Mouse (Mus musculus) heart, embryonic 14.5 days (tissue): ENCODE results near the gene Rpl4. TPM values are rescaled to one million over a fixed set of nuclear protein-coding genes. Genes with fewer than 3 reads are reported as not detected.
"Not testable (repeated sequence)": the region's sequence is repeated elsewhere in the genome, so short reads cannot be mapped to it uniquely, and the experiment has no call there.

Experiments used
- ATAC-seq: fragments of 200-750 bp; cut with Nextera tagmentation; 2 replicates; pipeline ENCODE4 v1.8.0; 2017; ENCODE audit warnings: low read depth, moderate TSS enrichment; ENCODE audit not compliant: insufficient number of reproducible peaks, insufficient read depth, low FRiP score
- H3K27ac ChIP-seq, 2 experiments: fragments of 200-500 bp in 1 of 2; fragments of 300-500 bp in 1 of 2; sonication (generic) in 1 of 2; replicated peaks in 1 of 2; 2 replicates each; pipeline ENCODE4 v1.5.1; 2012 to 2014; ENCODE audit warnings: low read depth in 2 of 2, low read length in 2 of 2, control low read depth in 1 of 2, mild to moderate bottlenecking in 1 of 2, mixed read lengths in 1 of 2; ENCODE audit not compliant: control insufficient read depth in 1 of 2, insufficient read depth in 1 of 2
- H3K27me3 ChIP-seq: fragments of 300-500 bp; sonication (generic); 2 replicates; pipeline ENCODE4 v1.6.1; 2014; ENCODE audit warnings: mild to moderate bottlenecking, low read length, control low read depth; ENCODE audit not compliant: control insufficient read depth, insufficient read depth
- H3K36me3 ChIP-seq: fragments of 300-500 bp; sonication (generic); 2 replicates; pipeline ENCODE4 v1.6.1; 2014; ENCODE audit warnings: mild to moderate bottlenecking, control low read depth, low read length, mixed read lengths; ENCODE audit not compliant: control insufficient read depth, insufficient read depth
- H3K4me1 ChIP-seq, 2 experiments: fragments of 200-500 bp in 1 of 2; fragments of 300-500 bp in 1 of 2; sonication (generic) in 1 of 2; 2 replicates each; pipeline ENCODE4 v1.6.1; 2012 to 2014; ENCODE audit warnings: low read length in 2 of 2, control low read depth in 1 of 2, mixed read lengths in 1 of 2; ENCODE audit not compliant: control insufficient read depth in 2 of 2, insufficient read depth in 2 of 2
- H3K4me2 ChIP-seq: fragments of 300-500 bp; sonication (generic); 2 replicates; pipeline ENCODE4 v1.6.1; 2014; ENCODE audit warnings: mild to moderate bottlenecking, low read length
- H3K4me3 ChIP-seq, 2 experiments: fragments of 200-500 bp in 1 of 2; fragments of 300-500 bp in 1 of 2; sonication (generic) in 1 of 2; 2 replicates each; pipeline ENCODE4 v1.5.1; 2012 to 2014; ENCODE audit warnings: low read length in 2 of 2, mild to moderate bottlenecking in 2 of 2, control low read depth in 1 of 2, low read depth in 1 of 2, moderate library complexity in 1 of 2; ENCODE audit not compliant: control insufficient read depth in 1 of 2, insufficient read depth in 1 of 2
- H3K9ac ChIP-seq: fragments of 300-500 bp; sonication (generic); 2 replicates; pipeline ENCODE4 v1.6.1; 2014; ENCODE audit warnings: mild to moderate bottlenecking, low read length
- H3K9me3 ChIP-seq: fragments of 300-500 bp; sonication (generic); 2 replicates; pipeline ENCODE4 v1.6.1; 2016; ENCODE audit warnings: low read length, control low read depth; ENCODE audit not compliant: control insufficient read depth
- WGBS: fragments of 180-500 bp; shearing (Covaris S2); extraction: QIAGEN DNeasy Blood & Tissue Kit; methylation state at CpG from one replicate; pipeline ENCODE4 v1.1.7; 2014; 5-methylcytosine and 5-hydroxymethylcytosine counted together
- polyA plus RNA-seq: library from polyadenylated mRNA; unstranded; fragments of >200 nt; fragmentation: Nextera tagmentation; extraction: Ambion mirVana; gene quantifications from 2 replicates; pipeline ENCODE4 v1.2.1, GENCODE M21; 2014

Rpl4 gene
- polyA plus RNA-seq, 1 experiment from 2014 or later = 789 TPM

- no peak overlapping the region for H3K4me3 ChIP-seq
- H3K4me2 ChIP-seq = no peak overlapping the region
- H3K36me3 ChIP-seq = peaks cover 47% of the 10 kb centered on the region
- H3K27ac ChIP-seq = no peak overlapping the region
- H3K4me1 ChIP-seq = peaks cover 2 to 12% of the 10 kb centered on the region in 2 experiments; a peak in 2 of 4 replicates
- no peak overlapping the region for H3K9ac ChIP-seq
- no peaks in the 10 kb centered on the region for H3K9me3 ChIP-seq
- ATAC-seq = no peak
- WGBS = 89% methylated on average over 8 of the region's 8 CpGs
- no peaks in the 10 kb centered on the region for H3K27me3 ChIP-seq
Observed at GRCm38 (mm10) chr9:64197524-64197923, 24.3 kb downstream of the Rpl4 start.

- 90% methylated on average over 5 of the region's 5 CpGs for WGBS
- ATAC-seq = no peak
- H3K27me3 ChIP-seq = no peaks in the 10 kb centered on the region
- no peak overlapping the region for H3K27ac ChIP-seq
- peaks cover 47% of the 10 kb centered on the region for H3K36me3 ChIP-seq
- no peaks in the 10 kb centered on the region for H3K9me3 ChIP-seq
- peaks cover 2 to 12% of the 10 kb centered on the region in 2 experiments; a peak in 2 of 4 replicates for H3K4me1 ChIP-seq
- H3K4me3 ChIP-seq = no peak overlapping the region
- no peak overlapping the region for H3K9ac ChIP-seq
- no peak overlapping the region for H3K4me2 ChIP-seq
Observed at GRCm38 (mm10) chr9:64198068-64198762, 25.0 kb downstream of the Rpl4 start.

- not testable (repeated sequence) for H3K27me3 ChIP-seq, H3K9me3 ChIP-seq, H3K4me3 ChIP-seq, H3K27ac ChIP-seq, ATAC-seq, H3K9ac ChIP-seq, H3K4me2 ChIP-seq
- peaks cover 2 to 12% of the 10 kb centered on the region in 2 experiments; a peak in 2 of 4 replicates for H3K4me1 ChIP-seq
- peaks cover 47% of the 10 kb centered on the region for H3K36me3 ChIP-seq
- WGBS = 70% methylated on average over 7 of the region's 7 CpGs
Observed at GRCm38 (mm10) chr9:64198763-64199418, 25.7 kb downstream of the Rpl4 start.

DNA sequence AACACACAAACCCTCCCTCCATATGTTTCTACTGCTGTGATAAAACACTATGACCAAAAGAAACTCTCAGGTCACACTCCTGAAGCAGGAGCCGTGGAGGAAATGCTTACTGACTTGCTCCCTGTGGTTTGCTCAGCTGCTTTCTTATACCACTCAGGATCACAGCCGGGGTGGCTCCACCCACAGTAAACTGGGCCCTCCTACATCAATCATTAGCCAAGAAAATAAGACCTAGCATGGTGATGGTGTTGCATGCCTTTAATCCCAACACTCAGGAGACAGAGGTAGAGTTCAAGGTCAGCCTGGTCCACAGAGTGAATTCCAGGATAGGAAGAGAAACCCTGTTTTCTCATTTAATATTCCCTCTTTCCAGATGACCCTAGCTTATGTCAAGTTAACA lies 26.7 kb downstream of the Rpl4 start:
- Histone ChIP-seq H3K9ac (no peak overlapping the region), H3K4me1 (peaks cover 2 to 12% of the 10 kb centered on the region in 2 experiments; a peak in 2 of 4 replicates), H3K27me3 (no peaks in the 10 kb centered on the region), H3K4me3 (no peak overlapping the region), H3K4me2 (no peak overlapping the region), H3K9me3 (no peaks in the 10 kb centered on the region), H3K27ac (no peak overlapping the region), H3K36me3 (peaks cover 49% of the 10 kb centered on the region)
- ATAC-seq = no peak
- 85% methylated on average over 2 of the region's 2 CpGs for WGBS

GRCm38 (mm10) chr9:64202331-64202730 lies 29.2 kb downstream of the Rpl4 start:
- no peaks in the 10 kb centered on the region for H3K27me3 ChIP-seq
- no peak overlapping the region for H3K4me2 ChIP-seq
- ATAC-seq = no peak
- peaks cover 57% of the 10 kb centered on the region for H3K36me3 ChIP-seq
- H3K9me3 ChIP-seq = no peaks in the 10 kb centered on the region
- H3K9ac ChIP-seq = no peak overlapping the region
- no peak overlapping the region for H3K27ac ChIP-seq
- H3K4me1 ChIP-seq = 0 out of 4 replicates have a peak, but pooled peaks cover 0 to 1% of the 10 kb centered on the region in 2 experiments
- H3K4me3 ChIP-seq = no peak overlapping the region

- 0 out of 4 replicates have a peak, but pooled peaks cover 0 to 4% of the 10 kb centered on the region in 2 experiments for H3K4me1 ChIP-seq
- no peak for ATAC-seq
- no peak overlapping the region for H3K4me3 ChIP-seq
- H3K9ac ChIP-seq = no peak overlapping the region
- no peak overlapping the region for H3K4me2 ChIP-seq
- peaks cover 57% of the 10 kb centered on the region for H3K36me3 ChIP-seq
- H3K9me3 ChIP-seq = no peaks in the 10 kb centered on the region
- H3K27me3 ChIP-seq = no peaks in the 10 kb centered on the region
- H3K27ac ChIP-seq = no peak overlapping the region
Observed at GRCm38 (mm10) chr9:64202866-64203265, 29.7 kb downstream of the Rpl4 start.

GRCm38 (mm10) chr9:64207509-64208084 lies 34.4 kb downstream of the Rpl4 start:
- Histone ChIP-seq H3K9ac (no peak overlapping the region), H3K4me1 (peaks cover 0 to 13% of the 10 kb centered on the region in 2 experiments; a peak in 2 of 4 replicates), H3K27me3 (no peaks in the 10 kb centered on the region), H3K36me3 (peaks cover 76% of the 10 kb centered on the region), H3K4me2 (no peak overlapping the region), H3K4me3 (no peak overlapping the region), H3K27ac (0 out of 4 replicates have a peak overlapping the region, but pooled peaks of 1 of the 2 experiments have one; percentile 16), H3K9me3 (no peaks in the 10 kb centered on the region)
- WGBS = 47% methylated on average over 3 of the region's 3 CpGs
- ATAC-seq = no peak
